Mouse (Mus musculus) limb, embryonic 14.5 days (tissue): ENCODE measurements around the gene Cadm4. TPM values are rescaled to one million over a fixed set of nuclear protein-coding genes. Genes with fewer than 3 reads are reported as not detected.

Experiments
- ATAC-seq: fragments of 200-750 bp; cut with Nextera tagmentation; 2 replicates; pipeline ENCODE4 v1.8.0; 2017; ENCODE audit warnings: low read depth, moderate number of reproducible peaks, moderate TSS enrichment; ENCODE audit not compliant: low FRiP score
- DNase-seq: peaks from one replicate; pipeline ENCODE4 v3.0.0-alpha.2; 2015; ENCODE audit warnings: low spot score
- H3K27ac ChIP-seq: fragments of 300-500 bp; sonication (generic); replicated peaks from 2 replicates; pipeline ENCODE4 v1.5.1; 2014; ENCODE audit warnings: low read depth, mild to moderate bottlenecking, low read length, moderate library complexity, mixed read lengths
- H3K27me3 ChIP-seq: fragments of 300-500 bp; sonication (generic); 2 replicates; pipeline ENCODE4 v1.6.1; 2014; ENCODE audit warnings: low read length, mixed read lengths; ENCODE audit not compliant: control insufficient read depth, insufficient read depth
- H3K36me3 ChIP-seq: fragments of 300-500 bp; sonication (generic); 2 replicates; pipeline ENCODE4 v1.6.1; 2014; ENCODE audit warnings: mild to moderate bottlenecking, low read length, moderate library complexity, mixed read lengths; ENCODE audit not compliant: control insufficient read depth, insufficient read depth
- H3K4me1 ChIP-seq: fragments of 300-500 bp; sonication (generic); 2 replicates; pipeline ENCODE4 v1.6.1; 2014; ENCODE audit warnings: antibody characterized with exemption, low read length, mixed read lengths; ENCODE audit not compliant: control insufficient read depth, insufficient read depth
- H3K4me2 ChIP-seq: fragments of 300-500 bp; sonication (generic); replicated peaks from 2 replicates; pipeline ENCODE4 v1.6.1; 2014; ENCODE audit warnings: low read depth, mild to moderate bottlenecking, low read length, moderate library complexity; ENCODE audit not compliant: severe bottlenecking
- H3K4me3 ChIP-seq: fragments of 300-500 bp; sonication (generic); replicated peaks from 2 replicates; pipeline ENCODE4 v1.5.1; 2014; ENCODE audit warnings: low read length
- H3K9ac ChIP-seq: fragments of 300-500 bp; sonication (generic); 2 replicates; pipeline ENCODE4 v1.6.1; 2014; ENCODE audit warnings: mild to moderate bottlenecking, low read depth, low read length, moderate library complexity; ENCODE audit not compliant: severe bottlenecking
- H3K9me3 ChIP-seq: fragments of 300-500 bp; sonication (generic); 2 replicates; pipeline ENCODE4 v1.6.1; 2016; ENCODE audit warnings: low read length; ENCODE audit not compliant: control insufficient read depth
- POLR2A ChIP-seq: fragments of 200-500 bp; IDR thresholded peaks from 2 replicates; pipeline ENCODE4 v1.8.0; 2012; ENCODE audit warnings: inconsistent platforms, mild to moderate bottlenecking, moderate library complexity, borderline replicate concordance; ENCODE audit not compliant: insufficient read depth, insufficient read length; ENCODE audit errors: extremely low read depth
- WGBS: fragments of 180-500 bp; shearing (Covaris S2); extraction: QIAGEN DNeasy Blood & Tissue Kit; methylation state at CpG from one replicate; pipeline ENCODE4 v1.1.7; 2014; 5-methylcytosine and 5-hydroxymethylcytosine counted together
- polyA plus RNA-seq, 2 experiments: library from polyadenylated mRNA; depleted of rRNA in 1 of 2; stranded (reverse) in 1 of 2; unstranded in 1 of 2; fragments of >200 nt; fragmentation: Nextera tagmentation in 1 of 2; extraction: Ambion mirVana in 1 of 2; gene quantifications; 2 replicates each; pipeline versions ENCODE4 v1.2.1 to v1.2.3; 2012 to 2014

Gene Cadm4
- polyA plus RNA-seq, 2 experiments = 2.1 to 21.1 TPM

GRCm38 (mm10) chr7:24500929-24501328, 19.1 kb downstream of the Cadm4 start:
- Histone ChIP-seq H3K9ac (no peak overlapping the region), H3K4me3 (no peak overlapping the region), H3K27me3 (peaks cover 20% of the 10 kb centered on the region), H3K4me1 (peaks cover 11% of the 10 kb centered on the region), H3K36me3 (no peaks in the 10 kb centered on the region), H3K9me3 (peaks cover 4% of the 10 kb centered on the region; the same call in 1 of the 2 replicates), H3K27ac (no peak overlapping the region), H3K4me2 (no peak overlapping the region)
- ATAC-seq = no peak
- peak; percentile 17 for DNase-seq
- TF ChIP-seq POLR2A = no peak
- WGBS = 34% methylated on average over 7 of the region's 7 CpGs

- Histone ChIP-seq H3K4me1 (peaks cover 15% of the 10 kb centered on the region), H3K9ac (no peak overlapping the region), H3K27ac (no peak overlapping the region), H3K36me3 (no peaks in the 10 kb centered on the region), H3K4me3 (no peak overlapping the region), H3K27me3 (peaks cover 20% of the 10 kb centered on the region), H3K4me2 (no peak overlapping the region), H3K9me3 (peaks cover 4% of the 10 kb centered on the region; the same call in 1 of the 2 replicates)
- no peak for ATAC-seq
- DNase-seq = no peak
- TF ChIP-seq POLR2A = no peak
- 44% methylated on average over 21 of the region's 21 CpGs for WGBS
Observed at GRCm38 (mm10) chr7:24501492-24501891, 19.7 kb downstream of the Cadm4 start.

GRCm38 (mm10) chr7:24504004-24504403, 22.2 kb downstream of the Cadm4 start:
- peaks cover 4% of the 10 kb centered on the region; the same call in 1 of the 2 replicates for H3K9me3 ChIP-seq
- H3K27me3 ChIP-seq = peaks cover 15% of the 10 kb centered on the region
- no peaks in the 10 kb centered on the region for H3K36me3 ChIP-seq
- no peak overlapping the region for H3K9ac ChIP-seq
- H3K4me3 ChIP-seq = no peak overlapping the region
- H3K4me2 ChIP-seq = no peak overlapping the region
- peaks cover 15% of the 10 kb centered on the region for H3K4me1 ChIP-seq
- H3K27ac ChIP-seq = no peak overlapping the region
- TF ChIP-seq POLR2A = no peak
- 25% methylated on average over 10 of the region's 10 CpGs for WGBS
- no peak for ATAC-seq
- no peak for DNase-seq

GRCm38 (mm10) chr7:24504868-24505267, 23.0 kb downstream of the Cadm4 start:
- Histone ChIP-seq H3K27me3 (peaks cover 7% of the 10 kb centered on the region), H3K9ac (no peak overlapping the region), H3K9me3 (peaks cover 4% of the 10 kb centered on the region; the same call in 1 of the 2 replicates), H3K27ac (no peak overlapping the region), H3K4me1 (peaks cover 15% of the 10 kb centered on the region), H3K4me2 (no peak overlapping the region), H3K4me3 (no peak overlapping the region), H3K36me3 (no peaks in the 10 kb centered on the region)
- no peak for TF ChIP-seq POLR2A
- ATAC-seq (no peak), DNase-seq (no peak)
- 12% methylated on average over 4 of the region's 4 CpGs for WGBS

- H3K4me1 ChIP-seq = peaks cover 15% of the 10 kb centered on the region
- no peaks in the 10 kb centered on the region for H3K36me3 ChIP-seq
- TF ChIP-seq POLR2A = no peak
- H3K27ac ChIP-seq = peak overlapping the region; percentile 99
- H3K4me3 ChIP-seq = peak overlapping the region; percentile 83
- no peak overlapping the region for H3K9ac ChIP-seq
- no peak for ATAC-seq
- WGBS = 19% methylated on average over 15 of the region's 15 CpGs
- peaks cover 4% of the 10 kb centered on the region; the same call in 1 of the 2 replicates for H3K9me3 ChIP-seq
- peak overlapping the region; percentile 76 for H3K4me2 ChIP-seq
- peaks cover under 1% of the 10 kb centered on the region; the same call in 1 of the 2 replicates for H3K27me3 ChIP-seq
- no peak for DNase-seq
Observed at GRCm38 (mm10) chr7:24505447-24506064, 23.7 kb downstream of the Cadm4 start.

- H3K4me2 ChIP-seq = peak overlapping the region; percentile 76
- peak overlapping the region; percentile 83 for H3K4me3 ChIP-seq
- DNase-seq = peak; percentile 45
Observed at GRCm38 (mm10) chr7:24506065-24506459, 24.2 kb downstream of the Cadm4 start.

More at GRCm38 (mm10) chr7:24506065-24506459, 24.2 kb downstream of the Cadm4 start:
- no peak for ATAC-seq
- H3K27ac ChIP-seq = peak overlapping the region; percentile 99
- TF ChIP-seq POLR2A = no peak
- no peaks in the 10 kb centered on the region for H3K36me3 ChIP-seq
- 3% methylated on average over 3 of the region's 3 CpGs for WGBS
- peaks cover 2% of the 10 kb centered on the region; the same call in 1 of the 2 replicates for H3K9me3 ChIP-seq
- H3K9ac ChIP-seq = peak overlapping the region; percentile 96; the same call in 1 of the 2 replicates
- H3K27me3 ChIP-seq = no peaks in the 10 kb centered on the region
- H3K4me1 ChIP-seq = peaks cover 15% of the 10 kb centered on the region
